Mouse (Mus musculus): ENCODE data around the gene Mast2. TPM values are rescaled to one million over a fixed set of nuclear protein-coding genes. Genes with fewer than 3 reads are reported as not detected.

Mast2 gene
- polyA plus RNA-seq, 1 experiment from 2014 or later, result 11.0 TPM

DNA sequence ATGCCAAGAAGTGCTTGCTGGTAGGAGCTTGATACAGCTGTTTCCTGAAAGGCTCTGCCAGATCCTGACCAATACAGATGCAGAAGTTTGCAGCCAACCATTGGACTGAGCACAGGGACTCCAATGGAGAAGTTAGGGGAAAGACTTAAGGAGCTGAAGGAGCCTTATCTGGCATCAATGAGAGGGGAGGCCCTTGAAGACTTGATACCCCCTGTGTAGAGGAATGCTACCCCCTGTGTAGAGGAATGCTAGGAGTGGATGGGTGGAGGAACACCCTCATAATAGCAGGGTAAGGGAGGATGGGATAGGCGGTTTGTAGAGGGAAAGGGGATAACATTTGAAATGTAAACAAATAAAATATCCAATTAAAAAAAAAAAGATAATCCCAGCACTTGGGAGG lies 65.9 kb downstream of the Mast2 start:
- H3K27ac ChIP-seq (ENCODE audit: low read length), result no peak overlapping the region
- H3K36me3 ChIP-seq (ENCODE audit: control insufficient read depth, insufficient read depth, low read length), result no peaks in the 10 kb centered on the region
- no peak overlapping the region for H3K9ac ChIP-seq (ENCODE audit: low read length)
- 28% methylated on average over 1 of the region's 1 CpGs for WGBS
- no peaks in the 10 kb centered on the region for H3K4me1 ChIP-seq (replicated peaks; ENCODE audit: control insufficient read depth, insufficient read depth, low read length)
- no peak overlapping the region for H3K4me2 ChIP-seq (ENCODE audit: low read depth, low read length)
- H3K27me3 ChIP-seq (ENCODE audit: control insufficient read depth, insufficient read depth, low read depth, low read length), result no peaks in the 10 kb centered on the region
- no peaks in the 10 kb centered on the region for H3K9me3 ChIP-seq (ENCODE audit: control insufficient read depth, low read length)
- no peak for ATAC-seq (ENCODE audit: low read depth)
- H3K4me3 ChIP-seq (ENCODE audit: low read length), result no peak overlapping the region

DNA sequence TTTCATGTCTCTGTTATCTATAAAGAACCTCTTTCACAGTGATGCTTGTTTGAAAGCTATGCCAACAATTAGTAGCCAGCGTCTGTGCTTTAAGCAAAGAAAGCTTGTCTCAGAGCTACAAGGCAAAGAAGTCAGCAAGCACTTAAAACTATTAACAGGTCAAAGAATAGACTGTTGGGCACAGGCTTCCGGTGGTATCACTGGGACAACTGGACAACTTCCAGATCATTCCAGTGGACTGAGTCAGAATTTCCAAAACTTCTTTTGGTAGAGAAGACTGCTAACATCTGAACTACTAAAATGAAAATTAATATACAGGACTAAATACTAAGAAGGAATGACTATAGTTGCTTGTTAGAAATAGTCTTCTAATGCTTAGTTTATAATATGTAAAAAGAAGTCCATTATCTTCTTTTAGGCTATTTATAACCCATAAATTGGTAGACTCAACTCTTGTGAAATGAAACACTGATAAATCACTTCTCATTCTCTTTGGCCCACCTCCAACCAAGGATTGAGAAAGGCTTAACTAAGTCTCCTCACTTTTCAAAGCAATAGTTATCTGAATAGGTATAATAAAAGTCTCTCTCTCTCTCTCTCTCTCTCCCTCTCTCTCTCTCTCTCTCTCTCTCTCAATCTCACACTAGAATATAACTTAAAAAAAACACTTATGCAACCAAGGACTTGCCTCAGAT lies 85.9 kb downstream of the Mast2 start:
- Histone ChIP-seq H3K36me3 (ENCODE audit: control insufficient read depth, insufficient read depth, low read length) (0 out of 2 replicates have a peak, but pooled peaks cover 2% of the 10 kb centered on the region), H3K9ac (ENCODE audit: low read length) (no peak overlapping the region), H3K4me3 (ENCODE audit: low read length) (no peak overlapping the region), H3K9me3 (ENCODE audit: control insufficient read depth, low read length) (no peaks in the 10 kb centered on the region), H3K4me1 (replicated peaks; ENCODE audit: control insufficient read depth, insufficient read depth, low read length) (peaks cover 2% of the 10 kb centered on the region; the same call in 1 of the 2 replicates), H3K4me2 (ENCODE audit: low read depth, low read length) (no peak overlapping the region), H3K27ac (ENCODE audit: low read length) (no peak overlapping the region), H3K27me3 (ENCODE audit: control insufficient read depth, insufficient read depth, low read depth, low read length) (no peaks in the 10 kb centered on the region)
- no peak for ATAC-seq (ENCODE audit: low read depth)
- WGBS, result 24% methylated on average over 2 of the region's 2 CpGs

DNA sequence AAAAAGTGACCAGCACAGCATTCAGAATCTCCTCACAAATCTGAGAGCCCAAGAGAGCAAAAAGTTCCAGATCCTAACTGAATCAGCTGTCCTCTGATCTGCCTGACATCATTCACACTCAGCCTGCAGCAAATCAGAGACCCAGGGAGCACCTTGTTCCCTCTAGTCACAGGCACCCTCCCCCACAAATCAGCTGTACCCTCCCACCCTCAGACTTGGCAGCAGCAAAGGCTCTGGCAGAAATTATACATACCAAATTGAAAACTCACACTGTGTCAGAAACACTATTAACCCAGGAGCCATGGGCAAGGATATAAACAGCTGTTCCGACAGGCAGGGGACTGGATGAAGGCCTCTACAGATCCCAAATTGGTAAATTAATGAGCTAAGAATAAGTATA lies 92.3 kb downstream of the Mast2 start:
- no peak overlapping the region for H3K4me2 ChIP-seq (ENCODE audit: low read depth, low read length)
- no peak overlapping the region for H3K4me3 ChIP-seq (ENCODE audit: low read length)
- 56% methylated on average over 1 of the region's 1 CpGs for WGBS
- no peaks in the 10 kb centered on the region for H3K9me3 ChIP-seq (ENCODE audit: control insufficient read depth, low read length)
- H3K36me3 ChIP-seq (ENCODE audit: control insufficient read depth, insufficient read depth, low read length), result no peaks in the 10 kb centered on the region
- H3K9ac ChIP-seq (ENCODE audit: low read length), result no peak overlapping the region
- no peak; the same call in 1 of the 2 replicates for ATAC-seq (ENCODE audit: low read depth)
- H3K27me3 ChIP-seq (ENCODE audit: control insufficient read depth, insufficient read depth, low read depth, low read length), result no peaks in the 10 kb centered on the region
- H3K4me1 ChIP-seq (replicated peaks; ENCODE audit: control insufficient read depth, insufficient read depth, low read length), result no peaks in the 10 kb centered on the region
- no peak overlapping the region for H3K27ac ChIP-seq (ENCODE audit: low read length)

DNA sequence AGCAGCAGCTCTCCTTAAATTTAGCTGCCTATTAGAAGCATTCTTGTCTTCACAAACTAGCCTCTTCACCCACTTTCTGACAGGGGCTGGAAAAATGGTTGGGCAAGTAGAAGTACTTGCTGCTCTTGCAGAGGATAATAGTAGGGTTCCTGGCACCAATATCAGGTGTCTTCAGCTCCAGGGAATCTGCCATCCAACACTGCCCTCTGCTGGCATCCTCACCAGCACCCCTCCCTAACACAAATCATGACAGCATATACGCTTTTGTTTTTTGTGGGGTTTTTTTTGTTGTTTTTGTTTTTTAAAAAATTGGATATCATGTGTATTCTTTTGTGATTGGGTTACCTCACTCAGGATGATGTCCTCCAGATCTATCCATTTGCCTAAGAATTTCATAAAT lies 105.9 kb downstream of the Mast2 start:
- H3K9me3 ChIP-seq (ENCODE audit: control insufficient read depth, low read length), result 0 out of 2 replicates have a peak, but pooled peaks cover under 1% of the 10 kb centered on the region
- H3K36me3 ChIP-seq (ENCODE audit: control insufficient read depth, insufficient read depth, low read length), result no peaks in the 10 kb centered on the region
- no peak overlapping the region for H3K9ac ChIP-seq (ENCODE audit: low read length)
- no peak overlapping the region for H3K4me2 ChIP-seq (ENCODE audit: low read depth, low read length)
- no peak overlapping the region for H3K4me3 ChIP-seq (ENCODE audit: low read length)
- no peak for ATAC-seq (ENCODE audit: low read depth)
- no peak overlapping the region for H3K27ac ChIP-seq (ENCODE audit: low read length)
- no peaks in the 10 kb centered on the region for H3K4me1 ChIP-seq (replicated peaks; ENCODE audit: control insufficient read depth, insufficient read depth, low read length)
- 95% methylated on average over 1 of the region's 1 CpGs for WGBS
- no peaks in the 10 kb centered on the region for H3K27me3 ChIP-seq (ENCODE audit: control insufficient read depth, insufficient read depth, low read depth, low read length)

DNA sequence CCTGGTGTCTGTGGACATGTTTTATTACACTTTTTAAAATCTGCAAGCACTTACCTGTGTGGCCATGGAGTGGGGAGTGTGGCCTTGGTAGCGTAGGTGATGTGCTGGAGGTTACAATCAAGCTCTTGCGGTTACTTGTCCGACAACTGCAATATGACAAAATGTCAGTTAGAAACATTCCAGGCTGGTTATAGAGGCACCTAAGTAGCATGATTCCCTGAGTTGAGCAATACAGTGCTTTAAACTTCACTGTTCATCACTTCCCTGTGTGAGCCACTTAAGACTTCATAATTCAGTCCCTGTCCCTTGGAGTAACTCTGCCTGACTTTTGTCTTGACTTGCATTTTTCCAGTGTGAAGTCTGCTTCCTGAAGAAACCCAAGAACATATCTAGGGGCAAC lies 111.1 kb downstream of the Mast2 start:
- no peak for ATAC-seq (ENCODE audit: low read depth)
- WGBS, result 93% methylated on average over 3 of the region's 3 CpGs
- Histone ChIP-seq H3K27ac (ENCODE audit: low read length) (no peak overlapping the region), H3K4me3 (ENCODE audit: low read length) (no peak overlapping the region), H3K4me2 (ENCODE audit: low read depth, low read length) (no peak overlapping the region), H3K36me3 (ENCODE audit: control insufficient read depth, insufficient read depth, low read length) (no peaks in the 10 kb centered on the region), H3K9me3 (ENCODE audit: control insufficient read depth, low read length) (no peaks in the 10 kb centered on the region), H3K9ac (ENCODE audit: low read length) (no peak overlapping the region), H3K4me1 (replicated peaks; ENCODE audit: control insufficient read depth, insufficient read depth, low read length) (no peaks in the 10 kb centered on the region), H3K27me3 (ENCODE audit: control insufficient read depth, insufficient read depth, low read depth, low read length) (no peaks in the 10 kb centered on the region)

DNA sequence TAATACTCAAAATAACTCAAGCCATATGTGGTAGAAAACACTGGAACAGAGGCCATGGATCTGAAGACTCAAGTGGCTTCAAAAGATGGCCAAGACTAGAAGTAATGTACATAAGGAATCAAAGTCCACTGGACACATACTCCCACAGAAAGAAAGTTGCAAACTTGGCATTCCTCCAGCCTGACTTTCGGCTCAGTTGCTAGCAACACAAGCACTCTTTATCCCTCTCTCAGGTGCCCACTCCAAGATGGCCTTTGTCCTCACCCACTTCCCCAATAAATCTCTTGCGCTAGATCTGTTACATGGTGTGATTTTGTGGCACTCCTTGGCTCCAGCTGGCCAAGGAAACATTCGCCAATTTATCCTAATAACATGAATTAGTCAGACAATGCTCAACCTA lies 111.5 kb downstream of the Mast2 start:
- Histone ChIP-seq H3K9ac (ENCODE audit: low read length) (no peak overlapping the region), H3K9me3 (ENCODE audit: control insufficient read depth, low read length) (no peaks in the 10 kb centered on the region), H3K27ac (ENCODE audit: low read length) (no peak overlapping the region), H3K4me1 (replicated peaks; ENCODE audit: control insufficient read depth, insufficient read depth, low read length) (no peaks in the 10 kb centered on the region), H3K4me2 (ENCODE audit: low read depth, low read length) (no peak overlapping the region), H3K36me3 (ENCODE audit: control insufficient read depth, insufficient read depth, low read length) (no peaks in the 10 kb centered on the region), H3K4me3 (ENCODE audit: low read length) (no peak overlapping the region), H3K27me3 (ENCODE audit: control insufficient read depth, insufficient read depth, low read depth, low read length) (no peaks in the 10 kb centered on the region)
- ATAC-seq (ENCODE audit: low read depth), result no peak
- 65% methylated on average over 3 of the region's 3 CpGs for WGBS

DNA sequence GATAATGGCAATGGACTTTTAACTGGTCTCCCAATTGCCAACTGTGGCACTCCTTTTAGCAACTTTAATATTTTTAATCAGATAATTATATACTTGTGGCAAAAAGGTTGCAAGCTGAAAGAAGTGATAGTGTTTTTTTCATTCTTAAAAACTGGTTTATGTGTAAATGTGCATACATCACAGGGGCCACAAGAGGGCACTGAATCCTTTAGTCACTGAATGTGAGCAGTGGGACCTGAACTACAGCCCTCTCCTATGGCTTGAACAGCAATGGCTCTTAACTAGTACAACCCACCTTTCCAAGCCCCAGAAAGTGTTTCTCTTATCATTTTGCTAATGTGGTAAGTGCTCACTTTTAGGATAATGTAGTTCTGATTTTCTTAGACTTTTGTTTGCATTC lies 121.9 kb downstream of the Mast2 start:
- H3K4me2 ChIP-seq (ENCODE audit: low read depth, low read length), result no peak overlapping the region
- H3K36me3 ChIP-seq (ENCODE audit: control insufficient read depth, insufficient read depth, low read length), result no peaks in the 10 kb centered on the region
- H3K9me3 ChIP-seq (ENCODE audit: control insufficient read depth, low read length), result no peaks in the 10 kb centered on the region
- no peaks in the 10 kb centered on the region for H3K4me1 ChIP-seq (replicated peaks; ENCODE audit: control insufficient read depth, insufficient read depth, low read length)
- no peak overlapping the region for H3K27ac ChIP-seq (ENCODE audit: low read length)
- no peak overlapping the region for H3K9ac ChIP-seq (ENCODE audit: low read length)
- H3K4me3 ChIP-seq (ENCODE audit: low read length), result no peak overlapping the region
- no peak for ATAC-seq (ENCODE audit: low read depth)
- no peaks in the 10 kb centered on the region for H3K27me3 ChIP-seq (ENCODE audit: control insufficient read depth, insufficient read depth, low read depth, low read length)

DNA sequence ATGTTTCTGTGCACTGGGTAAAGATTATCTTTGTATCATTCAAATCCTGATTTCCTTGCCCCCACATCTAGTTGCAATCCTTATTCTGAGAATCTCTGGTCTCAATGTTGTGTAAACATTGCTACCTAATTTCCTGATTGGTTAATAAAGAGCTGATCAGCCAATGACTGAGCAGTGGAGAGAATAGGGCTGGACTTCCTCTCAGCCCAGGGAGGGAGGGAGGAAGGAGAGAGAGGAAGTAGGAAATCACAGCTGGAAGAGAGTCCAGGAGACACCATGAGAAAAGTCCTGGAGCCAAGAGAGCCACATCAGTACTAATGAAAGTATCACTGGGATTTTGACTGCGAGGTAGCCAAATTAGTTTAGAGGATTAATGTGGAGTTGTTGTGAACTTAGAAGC lies 127.7 kb downstream of the Mast2 start:
- Histone ChIP-seq H3K4me2 (ENCODE audit: low read depth, low read length) (no peak overlapping the region), H3K9me3 (ENCODE audit: control insufficient read depth, low read length) (no peaks in the 10 kb centered on the region), H3K36me3 (ENCODE audit: control insufficient read depth, insufficient read depth, low read length) (no peaks in the 10 kb centered on the region), H3K4me1 (replicated peaks; ENCODE audit: control insufficient read depth, insufficient read depth, low read length) (no peaks in the 10 kb centered on the region), H3K9ac (ENCODE audit: low read length) (no peak overlapping the region), H3K27me3 (ENCODE audit: control insufficient read depth, insufficient read depth, low read depth, low read length) (no peaks in the 10 kb centered on the region), H3K4me3 (ENCODE audit: low read length) (no peak overlapping the region), H3K27ac (ENCODE audit: low read length) (no peak overlapping the region)
- no peak for ATAC-seq (ENCODE audit: low read depth)
- WGBS, result 93% methylated on average over 1 of the region's 1 CpGs

DNA sequence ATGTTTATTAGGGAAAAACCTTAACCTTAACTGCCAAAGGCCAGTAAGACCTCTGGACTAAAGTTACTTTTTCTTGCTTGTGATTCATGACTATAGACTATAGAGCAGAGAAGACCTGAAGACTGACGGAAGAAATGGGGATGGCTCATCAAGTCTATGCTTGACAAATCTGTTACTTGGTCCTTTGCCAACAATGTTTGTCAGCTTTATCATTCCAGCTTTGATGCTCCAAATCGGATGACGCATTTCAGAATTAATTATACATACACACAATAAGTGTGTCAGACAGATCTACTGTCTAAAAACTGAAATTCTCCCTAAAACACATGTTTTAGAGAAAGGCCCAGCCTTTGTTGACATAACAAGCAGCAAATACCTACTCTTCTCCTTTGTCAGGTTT lies 134.7 kb downstream of the Mast2 start:
- H3K27ac ChIP-seq (ENCODE audit: low read length), result no peak overlapping the region
- H3K4me1 ChIP-seq (replicated peaks; ENCODE audit: control insufficient read depth, insufficient read depth, low read length), result no peaks in the 10 kb centered on the region
- ATAC-seq (ENCODE audit: low read depth), result no peak
- H3K36me3 ChIP-seq (ENCODE audit: control insufficient read depth, insufficient read depth, low read length), result peaks cover 3% of the 10 kb centered on the region; the same call in 1 of the 2 replicates
- no peak overlapping the region for H3K9ac ChIP-seq (ENCODE audit: low read length)
- no peaks in the 10 kb centered on the region for H3K9me3 ChIP-seq (ENCODE audit: control insufficient read depth, low read length)
- H3K4me2 ChIP-seq (ENCODE audit: low read depth, low read length), result no peak overlapping the region
- 91% methylated on average over 3 of the region's 3 CpGs for WGBS
- no peaks in the 10 kb centered on the region for H3K27me3 ChIP-seq (ENCODE audit: control insufficient read depth, insufficient read depth, low read depth, low read length)
- H3K4me3 ChIP-seq (ENCODE audit: low read length), result no peak overlapping the region

DNA sequence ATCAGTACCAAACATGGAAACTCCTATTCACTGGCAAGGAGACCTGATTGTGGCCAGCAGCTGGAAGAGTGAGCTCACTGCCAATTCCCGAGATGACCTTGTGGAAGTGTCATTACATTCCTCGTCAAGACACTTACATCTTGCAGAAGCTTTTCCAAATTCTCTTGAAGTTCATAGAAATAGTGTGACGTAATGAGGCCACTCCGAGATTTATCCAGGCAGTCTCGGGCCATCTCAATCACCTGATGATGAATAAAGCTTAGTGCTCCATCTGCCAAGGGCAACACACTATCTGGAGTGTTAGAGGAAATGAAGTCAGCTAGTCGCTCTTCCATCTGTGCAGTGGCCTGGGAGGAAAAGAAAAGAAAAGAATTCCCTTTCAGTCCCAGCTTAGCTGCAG lies 141.9 kb downstream of the Mast2 start:
- H3K4me3 ChIP-seq (ENCODE audit: low read length), result no peak overlapping the region
- peaks cover 12% of the 10 kb centered on the region for H3K36me3 ChIP-seq (ENCODE audit: control insufficient read depth, insufficient read depth, low read length)
- WGBS, result 74% methylated on average over 6 of the region's 6 CpGs
- H3K4me2 ChIP-seq (ENCODE audit: low read depth, low read length), result no peak overlapping the region
- H3K9me3 ChIP-seq (ENCODE audit: control insufficient read depth, low read length), result no peaks in the 10 kb centered on the region
- H3K27me3 ChIP-seq (ENCODE audit: control insufficient read depth, insufficient read depth, low read depth, low read length), result no peaks in the 10 kb centered on the region
- H3K27ac ChIP-seq (ENCODE audit: low read length), result no peak overlapping the region
- no peaks in the 10 kb centered on the region for H3K4me1 ChIP-seq (replicated peaks; ENCODE audit: control insufficient read depth, insufficient read depth, low read length)
- H3K9ac ChIP-seq (ENCODE audit: low read length), result no peak overlapping the region
- no peak for ATAC-seq (ENCODE audit: low read depth)

Data from lung, embryonic 16.5 days (tissue).